Mouse (Mus musculus): ENCODE data around the gene Ankrd28.

The Ankrd28 gene

DNA sequence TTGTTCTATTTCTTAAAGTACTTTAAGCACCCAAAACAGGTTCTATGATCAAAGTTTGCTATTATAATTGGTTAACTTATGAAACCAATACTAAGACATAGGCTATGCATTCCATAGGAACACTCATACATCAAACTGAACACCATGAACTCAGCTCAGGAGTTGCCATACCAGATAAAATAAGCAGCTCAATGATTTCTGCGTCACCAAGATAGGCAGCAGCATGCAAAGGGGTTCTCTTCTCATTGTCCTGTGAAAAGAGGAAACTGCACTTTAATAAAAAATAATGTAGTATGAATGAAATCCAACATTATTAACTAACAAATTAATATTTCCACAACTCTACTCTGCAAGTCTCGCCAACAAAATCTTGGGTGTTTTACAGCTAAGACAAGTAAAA lies 66.4 kb downstream of the Ankrd28 start:
- TF ChIP-seq GATA4 (IDR thresholded peaks at IDR 0.05; ENCODE audit: insufficient replicate concordance, low read length), result no peak

DNA sequence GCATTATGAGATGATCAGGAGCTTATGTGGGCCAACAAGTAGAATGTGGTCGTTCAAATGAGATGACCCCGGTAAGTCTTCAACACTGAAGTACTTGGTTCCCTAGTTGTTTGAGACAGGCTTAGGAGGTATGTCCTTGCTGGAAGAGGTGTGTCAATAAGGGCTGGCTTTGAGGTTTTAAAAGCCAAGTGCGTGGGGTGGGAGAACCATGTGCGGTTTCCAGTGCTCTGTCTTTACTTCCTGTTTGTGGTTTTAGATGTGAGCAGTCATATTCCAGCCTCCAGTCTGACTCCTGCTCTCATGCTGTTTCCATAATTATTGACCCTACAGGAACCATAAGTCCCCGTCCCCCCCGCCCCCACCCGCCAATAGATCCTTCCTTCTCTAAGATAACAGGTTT lies 68.7 kb downstream of the Ankrd28 start:
- no peak for TF ChIP-seq GATA4 (IDR thresholded peaks at IDR 0.05; ENCODE audit: insufficient replicate concordance, low read length)

DNA sequence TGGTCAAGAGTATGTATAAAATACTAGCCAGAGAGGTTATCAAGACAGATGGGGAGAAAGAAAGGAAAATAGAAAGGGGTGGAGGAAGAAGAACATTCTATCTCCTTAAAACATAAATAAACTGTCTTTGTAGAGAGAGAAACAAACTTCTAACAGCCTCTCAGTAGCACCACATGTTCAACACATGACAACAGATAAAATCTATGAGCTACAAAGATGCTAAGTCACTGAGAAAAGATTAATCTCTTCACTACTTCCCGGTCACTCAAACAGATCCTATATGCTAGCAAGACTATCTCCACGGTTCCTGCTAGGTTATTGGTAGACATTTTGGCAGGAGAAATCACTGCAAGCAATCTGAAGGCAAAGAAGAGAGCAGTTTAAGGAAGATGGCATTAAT lies 71.3 kb downstream of the Ankrd28 start:
- TF ChIP-seq GATA4 (IDR thresholded peaks at IDR 0.05; ENCODE audit: insufficient replicate concordance, low read length), result no peak

DNA sequence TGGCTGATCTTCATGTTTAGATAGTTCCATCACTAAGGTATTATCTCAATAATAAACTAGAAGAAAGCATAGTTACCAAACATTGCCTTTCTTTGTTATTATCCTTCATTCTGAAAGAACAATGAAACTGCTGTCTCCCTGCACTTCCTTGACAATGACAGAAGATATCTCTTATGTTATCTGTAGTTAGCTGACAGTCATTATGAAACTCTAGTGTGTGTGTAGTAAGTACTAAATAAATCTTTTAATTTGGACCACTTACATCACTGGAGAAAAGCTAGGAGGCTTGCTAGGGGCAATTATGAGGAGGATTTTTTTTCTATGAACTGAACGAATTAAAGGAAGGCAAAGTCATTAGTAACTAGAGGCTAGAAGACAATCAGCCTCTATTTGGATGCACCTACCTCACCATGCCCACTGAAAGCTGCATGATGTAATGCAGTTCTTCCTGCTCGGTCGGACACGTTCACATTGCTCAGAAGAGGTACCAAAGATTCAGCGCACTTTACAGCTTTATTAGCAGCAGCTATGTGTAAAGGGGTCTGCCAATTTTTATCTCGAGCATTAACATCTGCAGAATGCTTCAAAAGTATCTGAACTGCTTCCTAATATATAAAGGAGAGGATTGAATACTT lies 82.1 kb downstream of the Ankrd28 start:
- no peak for TF ChIP-seq GATA4 (IDR thresholded peaks at IDR 0.05; ENCODE audit: insufficient replicate concordance, low read length)

GRCm38 (mm10) chr14:31742523-31742922 lies 87.9 kb downstream of the Ankrd28 start:
- TF ChIP-seq GATA4 (IDR thresholded peaks at IDR 0.05; ENCODE audit: insufficient replicate concordance, low read length), result no peak

DNA sequence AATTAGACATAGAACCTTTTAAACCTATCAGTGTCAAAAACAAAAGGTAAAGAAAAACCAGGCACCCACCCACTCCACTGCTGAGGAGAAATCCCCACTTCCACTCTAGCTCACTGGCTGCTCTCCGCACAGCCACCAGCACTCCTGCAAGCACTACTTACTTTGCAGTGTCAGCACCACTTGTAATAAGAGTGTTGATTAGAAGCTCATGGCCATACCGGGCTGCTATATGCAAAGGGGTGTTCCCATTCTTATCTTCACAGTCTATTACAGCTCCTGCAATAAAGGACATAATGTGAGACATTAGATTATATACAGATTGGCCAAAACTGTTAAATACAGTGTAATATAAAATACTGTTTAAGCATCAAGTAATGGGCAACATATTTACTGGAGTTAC lies 95.6 kb downstream of the Ankrd28 start:
- no peak for TF ChIP-seq GATA4 (IDR thresholded peaks at IDR 0.05; ENCODE audit: insufficient replicate concordance, low read length)

DNA sequence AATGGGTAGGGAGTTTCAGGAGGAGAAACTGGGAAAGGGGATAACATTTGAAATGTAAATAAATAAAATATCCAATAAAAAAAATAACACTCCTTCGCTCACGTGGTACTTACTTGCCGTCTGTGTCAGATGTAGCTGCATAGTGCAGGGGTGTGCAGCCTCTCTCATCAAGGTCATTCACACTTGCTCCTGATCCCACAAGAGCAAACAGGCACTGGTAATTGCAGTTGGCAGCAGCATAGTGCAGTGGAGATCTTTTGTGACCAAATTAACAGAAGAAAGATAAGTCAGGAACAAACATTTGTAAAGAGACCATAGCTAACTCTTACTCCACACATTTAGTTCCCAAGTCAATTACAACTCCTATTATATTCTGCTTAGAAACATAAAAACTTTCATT lies 102.9 kb downstream of the Ankrd28 start:
- no peak; the same call in 1 of the 2 replicates for TF ChIP-seq GATA4 (IDR thresholded peaks at IDR 0.05; ENCODE audit: insufficient replicate concordance, low read length)

DNA sequence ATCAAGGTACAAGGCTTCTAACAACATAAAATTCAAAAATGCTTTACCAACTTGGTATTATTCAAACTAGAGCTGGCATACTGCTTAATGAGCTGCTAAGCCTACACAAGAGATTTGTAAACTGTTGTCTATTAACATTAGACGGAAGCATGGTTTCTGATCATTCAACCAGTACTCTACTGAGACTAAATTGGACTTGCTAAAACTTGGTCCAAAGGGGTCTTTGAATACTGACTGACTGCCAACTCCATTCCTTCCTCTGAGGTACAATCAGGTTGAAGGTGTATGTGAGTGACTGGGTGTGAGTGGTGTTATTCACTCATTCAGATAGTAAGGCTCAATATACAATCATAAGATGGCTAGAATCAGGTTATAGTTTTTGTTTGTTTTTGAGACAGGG lies 107.7 kb downstream of the Ankrd28 start:
- TF ChIP-seq GATA4 (IDR thresholded peaks at IDR 0.05; ENCODE audit: insufficient replicate concordance, low read length), result no peak

DNA sequence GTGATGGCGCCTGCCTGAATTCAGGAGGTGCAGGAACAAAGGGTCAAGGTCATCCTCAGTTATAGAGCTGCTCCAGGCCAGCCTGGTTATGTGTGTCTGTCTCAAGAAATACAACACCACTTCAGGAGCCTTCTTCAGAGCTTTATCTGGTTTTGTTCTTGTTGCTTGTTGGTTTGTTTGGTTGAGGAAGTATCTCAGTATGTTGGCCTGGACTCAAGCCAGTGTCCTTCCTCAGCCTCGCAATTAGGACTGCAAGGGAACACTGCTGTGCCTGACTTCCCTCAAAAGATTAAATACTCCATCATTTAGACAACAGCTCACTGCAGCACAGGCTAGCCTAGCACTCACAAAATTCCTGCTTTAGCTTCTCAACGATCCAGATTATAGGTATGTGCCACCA lies 109.2 kb downstream of the Ankrd28 start:
- TF ChIP-seq GATA4 (IDR thresholded peaks at IDR 0.05; ENCODE audit: insufficient replicate concordance, low read length), result no peak

DNA sequence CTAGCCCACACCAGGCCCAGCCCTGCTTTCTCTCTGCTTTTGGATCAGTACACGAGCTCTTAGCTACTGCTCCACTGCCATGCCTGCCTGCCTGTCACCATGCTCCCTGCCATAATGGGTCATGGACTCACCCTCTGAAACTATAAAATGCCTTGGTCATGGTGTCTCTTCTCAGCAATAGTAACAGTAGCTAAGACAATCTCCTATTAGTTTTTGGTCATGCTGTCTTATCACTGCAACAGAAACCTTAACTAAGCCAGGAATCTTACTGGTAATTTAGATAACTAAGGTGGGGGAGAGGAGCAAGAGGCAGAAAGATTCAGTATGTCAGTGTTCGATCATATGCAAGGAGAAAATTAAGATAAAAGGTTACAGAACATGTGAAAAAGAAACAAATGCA lies 112.1 kb downstream of the Ankrd28 start:
- TF ChIP-seq GATA4 (IDR thresholded peaks at IDR 0.05; ENCODE audit: insufficient replicate concordance, low read length), result no peak

- no peak for TF ChIP-seq GATA4 (IDR thresholded peaks at IDR 0.05; ENCODE audit: insufficient replicate concordance, low read length)
These were observed 113.1 kb downstream of the Ankrd28 start for GRCm38 (mm10) chr14:31717360-31717759.

DNA sequence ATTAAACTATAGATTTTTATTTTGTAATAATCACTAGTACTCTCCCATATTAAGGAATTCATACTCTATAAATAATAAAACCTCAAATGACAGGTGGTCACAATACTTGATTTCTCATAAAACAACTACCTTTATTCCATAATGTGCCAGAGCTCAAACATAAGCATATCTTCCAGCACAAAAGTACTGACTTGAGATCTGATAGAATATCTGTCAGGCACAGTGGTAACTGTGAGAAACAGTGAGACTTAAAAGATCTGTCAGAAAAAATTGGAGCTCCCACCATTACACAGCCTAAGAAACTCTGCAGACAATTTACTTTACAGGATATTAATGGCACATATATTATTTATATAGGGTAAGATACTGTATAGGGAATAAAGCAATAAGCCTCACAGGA lies 114.8 kb downstream of the Ankrd28 start:
- no peak for TF ChIP-seq GATA4 (IDR thresholded peaks at IDR 0.05; ENCODE audit: insufficient replicate concordance, low read length)

GRCm38 (mm10) chr14:31709343-31709742 lies 121.1 kb downstream of the Ankrd28 start:
- TF ChIP-seq GATA4 (IDR thresholded peaks at IDR 0.05; ENCODE audit: insufficient replicate concordance, low read length), result no peak

DNA sequence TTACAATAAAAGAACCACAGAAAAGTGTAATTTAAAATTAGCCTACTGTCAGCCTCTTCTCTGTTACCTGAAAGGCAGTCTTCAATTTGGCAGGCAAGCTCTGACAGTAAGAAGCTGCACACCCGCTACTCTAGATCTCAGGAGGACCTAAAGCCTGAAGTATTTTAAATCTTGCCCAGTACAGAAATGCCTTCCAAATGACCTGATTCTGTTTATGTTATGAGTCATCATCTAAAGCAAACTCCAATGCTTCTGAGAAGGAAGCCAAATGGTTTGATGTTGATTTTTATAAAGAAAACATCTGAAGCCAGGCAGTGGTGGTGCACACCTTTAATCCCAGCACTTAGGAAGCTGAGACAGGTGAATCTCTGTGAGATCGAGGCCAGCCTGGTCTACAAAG lies 130.1 kb downstream of the Ankrd28 start:
- no peak for TF ChIP-seq GATA4 (IDR thresholded peaks at IDR 0.05; ENCODE audit: insufficient replicate concordance, low read length)

DNA sequence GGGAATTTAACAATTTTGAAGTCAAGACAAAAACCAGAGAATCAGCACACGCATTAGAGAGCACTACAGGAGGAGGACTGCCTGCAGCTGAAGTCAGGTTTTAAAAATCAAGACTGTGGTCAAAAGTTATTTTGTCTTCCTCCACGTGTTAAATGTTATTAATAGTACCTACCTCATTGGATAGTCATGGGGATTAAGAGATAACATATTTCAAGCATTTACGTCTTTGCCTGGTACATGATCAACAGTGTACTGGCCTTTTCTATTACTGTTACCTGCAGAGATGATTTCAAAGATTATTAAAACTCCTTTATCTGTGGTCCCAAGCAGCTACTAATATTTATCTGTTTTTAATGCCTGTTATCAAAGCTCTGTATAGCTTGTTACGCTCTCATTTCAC lies 132.7 kb downstream of the Ankrd28 start:
- TF ChIP-seq GATA4 (IDR thresholded peaks at IDR 0.05; ENCODE audit: insufficient replicate concordance, low read length), result no peak

DNA sequence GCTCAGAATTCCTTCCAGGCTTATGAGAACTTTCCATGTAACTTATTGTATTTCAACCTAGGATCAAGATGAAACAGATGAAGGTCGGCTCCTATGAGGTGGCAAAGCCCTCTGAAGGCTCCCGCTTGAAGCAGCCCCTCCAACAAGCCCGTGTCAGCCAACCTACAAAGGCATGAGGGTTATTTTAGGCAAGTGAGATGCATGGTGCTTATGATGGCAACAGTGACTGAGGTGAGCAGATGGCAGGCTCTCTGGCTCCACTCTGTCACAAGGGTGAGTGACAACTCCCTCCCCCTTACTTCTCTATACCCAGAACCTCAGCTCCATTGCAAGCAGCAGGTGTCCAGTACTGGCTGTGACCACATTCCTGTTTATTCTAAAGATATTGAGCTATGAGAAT lies 133.1 kb downstream of the Ankrd28 start:
- no peak for TF ChIP-seq GATA4 (IDR thresholded peaks at IDR 0.05; ENCODE audit: insufficient replicate concordance, low read length)

- TF ChIP-seq GATA4 (IDR thresholded peaks at IDR 0.05; ENCODE audit: insufficient replicate concordance, low read length), result no peak
These were observed 133.5 kb downstream of the Ankrd28 start for GRCm38 (mm10) chr14:31696985-31697303.
